Mouse (Mus musculus): Measurements from ENCODE around the gene Rasl11a. TPM values are rescaled to one million over a fixed set of nuclear protein-coding genes. Genes with fewer than 3 reads are reported as not detected.

The Rasl11a gene
- polyA plus RNA-seq (2012; rRNA removed) = 1.4 and 2.1 TPM in 2 replicates

DNA sequence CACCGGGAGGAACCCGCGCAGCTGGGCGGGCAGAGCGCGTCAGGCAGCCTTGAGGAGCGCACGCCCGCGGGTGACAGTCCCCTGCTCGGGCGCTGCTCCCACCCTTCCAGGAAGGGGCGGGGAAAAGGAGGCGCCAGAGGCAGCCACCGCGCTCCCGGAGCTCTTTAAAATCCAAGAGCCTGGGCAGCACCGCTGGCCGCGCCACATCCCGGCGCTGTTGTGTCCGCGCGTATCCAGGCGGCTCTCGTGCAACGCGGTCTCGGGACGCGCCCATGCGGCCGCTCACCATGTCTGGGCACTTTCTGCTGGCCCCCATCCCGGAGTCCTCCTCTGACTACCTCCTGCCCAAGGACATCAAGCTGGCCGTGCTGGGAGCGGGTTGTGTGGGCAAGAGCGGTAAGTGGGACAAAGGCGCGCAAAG is at the start of gene Rasl11a:
TSS of gene Rasl11a (plus strand) at position 127 of the 421 bp plus-strand sequence.

DNA sequence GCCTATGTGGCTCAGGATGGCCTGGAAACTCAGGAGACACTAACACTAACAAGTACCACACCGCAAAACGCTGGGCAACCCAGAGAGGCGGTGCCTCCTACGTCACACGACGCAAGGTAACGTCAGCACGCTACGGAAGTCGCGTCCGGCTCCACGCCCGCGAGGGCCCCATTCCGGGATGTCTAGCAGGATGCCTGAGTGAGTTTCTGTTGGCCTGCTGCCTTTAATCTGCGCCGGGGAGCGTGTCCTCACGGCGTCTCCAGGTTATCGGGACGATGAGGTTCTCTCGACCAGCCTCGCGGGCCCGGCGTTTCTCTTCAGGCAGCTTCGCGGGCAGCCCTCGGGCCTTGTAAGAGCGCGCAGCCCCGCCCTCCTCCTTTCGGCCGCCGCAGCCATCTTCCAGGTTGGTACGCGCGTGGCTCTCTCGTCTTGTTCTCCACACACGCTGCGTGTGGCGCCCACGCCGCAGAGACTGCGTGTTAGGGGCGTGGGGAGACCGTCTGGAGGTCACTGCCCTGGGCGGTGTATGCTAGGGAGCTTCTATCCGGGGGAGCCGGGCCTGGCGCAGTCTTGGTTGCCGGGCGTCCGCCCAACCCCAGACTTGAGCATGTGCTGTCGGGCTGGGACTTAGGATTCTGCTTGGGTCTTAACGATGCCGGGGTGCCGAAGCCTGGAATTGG is 12.0 kb upstream of the Rasl11a start, which contains the start of gene Rpl21:
TSS of gene Rpl21 (plus strand) at position 122 of the 680 bp plus-strand sequence.

Other genes with a start within 250 kb of the Rasl11a start
- gene Usp12, start 50.1 kb upstream of the Rasl11a start, polyA plus RNA-seq (2012; rRNA removed) = 8.4 and 8.8 TPM in 2 replicates
- 211 and 230 TPM in 2 replicates for gene Rpl21, start 12.2 kb upstream of the Rasl11a start, polyA plus RNA-seq (2012; rRNA removed)
- 26.3 and 31.2 TPM in 2 replicates for gene Gtf3a, start 103.6 kb downstream of the Rasl11a start, polyA plus RNA-seq (2012; rRNA removed)
- 7.7 and 7.8 TPM in 2 replicates for gene Mtif3, start 118.7 kb downstream of the Rasl11a start, polyA plus RNA-seq (2012; rRNA removed)
- 6.5 and 7.1 TPM in 2 replicates for gene Lnx2, start 231.5 kb downstream of the Rasl11a start, polyA plus RNA-seq (2012; rRNA removed)
- 50.3 and 52.8 TPM in 2 replicates for gene Polr1d, start 232.0 kb downstream of the Rasl11a start, polyA plus RNA-seq (2012; rRNA removed)